Mouse (Mus musculus): ENCODE data around the gene Klhdc8a. TPM values are rescaled to one million over a fixed set of nuclear protein-coding genes. Genes with fewer than 3 reads are reported as not detected.
"Not testable (repeated sequence)": the region's sequence is repeated elsewhere in the genome, so short reads cannot be mapped to it uniquely, and the experiment has no call there.

The Klhdc8a gene
- total RNA-seq, 2 experiments from 2014 or later, result 18.4 to 19.8 TPM

- DNase-seq (ENCODE audit: extremely low spot score in 1 of 2, low spot score in 2 of 2), result no peak
- intact Hi-C loops (cut with DNase I), result no loop called here
These were observed 35.9 kb downstream of the Klhdc8a start for GRCm38 (mm10) chr1:132334178-132334801.

- intact Hi-C loops (cut with DNase I), result no loop called here
- DNase-seq (ENCODE audit: extremely low spot score in 1 of 2, low spot score in 2 of 2), result no peak
These were observed 37.0 kb downstream of the Klhdc8a start for GRCm38 (mm10) chr1:132335378-132335965.

GRCm38 (mm10) chr1:132336921-132337320 lies 38.5 kb downstream of the Klhdc8a start:
- intact Hi-C loops (cut with DNase I), result no loop called here
- DNase-seq (ENCODE audit: extremely low spot score in 1 of 2, low spot score in 2 of 2), result no peak

DNA sequence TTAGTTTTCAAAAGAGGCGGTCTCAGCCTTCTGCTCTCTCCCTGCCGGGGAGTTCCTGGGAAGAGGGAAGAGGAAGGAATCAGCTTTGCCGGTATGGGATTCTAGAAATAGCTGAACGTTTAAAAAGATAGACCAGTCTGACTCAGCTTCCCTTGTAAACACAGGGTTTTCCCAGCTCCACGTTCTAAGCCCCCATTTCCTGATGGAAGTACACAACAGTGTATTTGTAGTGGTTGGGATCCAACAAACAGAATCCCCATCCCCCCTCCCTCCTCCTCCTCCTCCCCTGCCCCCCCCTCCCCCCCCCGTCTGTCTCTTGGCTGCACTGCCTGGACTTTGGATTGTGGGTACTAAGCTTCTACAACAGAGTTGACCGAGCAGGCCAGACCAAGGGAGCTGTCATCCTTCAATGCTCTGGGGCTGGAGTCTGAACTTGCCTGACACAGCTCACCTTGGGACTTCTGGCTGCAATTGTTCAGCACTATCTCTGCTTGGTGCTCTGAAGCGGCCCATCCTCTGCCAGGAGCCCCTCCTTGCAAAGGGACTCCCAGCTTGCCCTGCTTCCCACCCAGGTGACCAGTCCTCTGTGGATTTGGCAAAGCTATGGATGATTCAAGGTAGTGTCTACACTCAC lies 39.7 kb downstream of the Klhdc8a start:
- intact Hi-C loops (cut with DNase I), result no loop called here
- DNase-seq (ENCODE audit: extremely low spot score in 1 of 2, low spot score in 2 of 2), result no peak

- intact Hi-C loops (cut with DNase I), result no loop called here
These were observed 43.5 kb downstream of the Klhdc8a start for GRCm38 (mm10) chr1:132341731-132342501.

GRCm38 (mm10) chr1:132342518-132342917 lies 44.1 kb downstream of the Klhdc8a start:
- no peak for DNase-seq (ENCODE audit: extremely low spot score in 1 of 2, low spot score in 2 of 2)
- intact Hi-C loops (cut with DNase I), result no loop called here

More at GRCm38 (mm10) chr1:132341731-132342501, 43.5 kb downstream of the Klhdc8a start:
- peak in 1 of 2 experiments; percentile 61 for DNase-seq (ENCODE audit: extremely low spot score in 1 of 2, low spot score in 2 of 2)

GRCm38 (mm10) chr1:132343191-132343590 lies 44.8 kb downstream of the Klhdc8a start:
- intact Hi-C loops (cut with DNase I), result no loop called here
- no peak for DNase-seq (ENCODE audit: extremely low spot score in 1 of 2, low spot score in 2 of 2)

- intact Hi-C loops (cut with DNase I), result no loop called here
- no peak for DNase-seq (ENCODE audit: extremely low spot score in 1 of 2, low spot score in 2 of 2)
These were observed 45.2 kb downstream of the Klhdc8a start for GRCm38 (mm10) chr1:132343656-132344055.

DNA sequence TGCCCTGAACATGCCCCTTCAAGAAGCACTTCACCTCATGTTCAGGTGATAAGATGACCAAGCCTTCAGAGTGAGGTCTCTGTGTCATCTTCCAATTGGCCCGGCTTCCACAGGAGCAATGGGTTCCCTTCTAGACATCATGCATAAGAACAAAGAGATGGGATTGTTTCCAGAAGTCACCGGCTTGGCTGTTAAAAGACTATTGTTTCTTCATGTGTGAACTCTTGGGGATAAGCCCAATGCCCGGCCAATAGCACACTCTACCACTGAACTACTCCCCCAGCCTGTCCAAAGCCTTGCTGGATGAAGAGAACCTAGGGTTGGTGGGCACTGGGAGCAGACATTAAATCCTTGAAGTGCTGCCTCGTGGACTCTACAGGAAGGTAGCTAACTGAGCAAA lies 47.1 kb downstream of the Klhdc8a start:
- no peak for DNase-seq (ENCODE audit: extremely low spot score in 1 of 2, low spot score in 2 of 2)
- intact Hi-C loops (cut with DNase I), result no loop called here

GRCm38 (mm10) chr1:132346134-132346851 lies 47.9 kb downstream of the Klhdc8a start:
- no peak for DNase-seq (ENCODE audit: extremely low spot score in 1 of 2, low spot score in 2 of 2)
- intact Hi-C loops (cut with DNase I), result no loop called here

- no peak for DNase-seq (ENCODE audit: extremely low spot score in 1 of 2, low spot score in 2 of 2)
- intact Hi-C loops (cut with DNase I), result no loop called here
These were observed 48.5 kb downstream of the Klhdc8a start for GRCm38 (mm10) chr1:132346951-132347350.

DNA sequence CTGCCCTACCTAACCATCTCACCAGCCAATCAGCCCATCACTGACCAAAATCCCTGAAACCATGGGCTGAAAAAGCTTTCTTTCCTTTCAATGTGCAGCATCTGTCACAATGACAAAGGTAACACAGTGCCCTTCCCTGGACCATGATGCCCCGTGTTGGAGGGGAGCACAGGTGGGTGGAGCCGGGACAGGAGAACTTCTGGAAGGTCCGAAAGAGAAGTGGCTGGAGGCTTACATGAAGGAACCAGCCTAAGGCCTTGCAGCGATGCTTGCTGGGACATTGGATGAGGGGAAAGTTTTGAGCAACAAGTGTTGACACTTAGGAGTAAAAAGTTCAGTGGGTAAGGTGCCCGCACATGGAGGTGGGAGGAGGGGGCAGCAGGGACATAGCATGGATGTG lies 50.0 kb downstream of the Klhdc8a start:
- DNase-seq (ENCODE audit: extremely low spot score in 1 of 2, low spot score in 2 of 2), result no peak
- intact Hi-C loops (cut with DNase I), result no loop called here

DNA sequence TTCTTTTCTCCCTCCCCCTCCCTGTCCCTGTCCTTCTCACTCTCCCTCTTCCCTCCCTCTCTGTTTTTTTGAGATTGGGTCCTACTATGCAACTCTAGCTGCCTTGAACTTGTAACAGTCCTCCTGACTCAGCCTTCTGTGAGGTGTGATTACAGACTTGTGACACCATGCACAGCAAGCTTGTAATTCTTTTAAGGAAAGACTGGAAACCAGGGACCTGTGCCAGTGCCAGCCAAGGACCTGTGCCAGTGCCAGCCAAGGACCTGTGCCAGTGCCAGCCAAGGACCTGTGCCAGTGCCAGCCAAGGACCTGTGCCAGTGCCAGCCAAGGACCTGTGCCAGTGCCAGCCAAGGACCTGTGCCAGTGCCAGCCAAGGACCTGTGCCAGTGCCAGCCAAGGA lies 50.6 kb downstream of the Klhdc8a start:
- intact Hi-C loops (cut with DNase I); DNase-seq (ENCODE audit: extremely low spot score in 1 of 2, low spot score in 2 of 2): not testable (repeated sequence)

GRCm38 (mm10) chr1:132349601-132350000 lies 51.2 kb downstream of the Klhdc8a start:
- intact Hi-C loops (cut with DNase I), result not testable (repeated sequence)

DNA sequence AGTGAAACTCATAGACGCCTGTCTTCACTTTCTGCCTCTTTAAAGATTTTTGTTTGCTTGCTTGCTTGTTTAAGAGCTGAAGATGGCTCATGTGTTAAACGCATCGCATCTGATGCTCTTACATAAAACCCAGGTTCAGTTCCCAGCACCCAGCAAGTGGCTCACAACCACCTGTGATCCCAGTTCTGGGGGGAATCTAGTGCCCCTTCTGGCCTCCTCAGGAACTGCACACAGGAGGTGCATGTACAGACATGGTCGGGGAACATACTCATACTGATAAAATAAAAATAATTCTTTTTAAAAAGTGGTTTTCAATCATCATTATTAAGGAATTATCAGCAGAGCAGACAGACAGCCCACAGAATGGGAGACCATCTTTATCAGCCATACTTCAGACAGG lies 52.6 kb downstream of the Klhdc8a start:
- no peak for DNase-seq (ENCODE audit: extremely low spot score in 1 of 2, low spot score in 2 of 2)
- intact Hi-C loops (cut with DNase I), result loop anchor here (10.0 kb wide), 1 partner anchor 196 kb away; no protein-coding TSS in a partner anchor

More at GRCm38 (mm10) chr1:132349601-132350000, 51.2 kb downstream of the Klhdc8a start:
- not testable (repeated sequence) for DNase-seq (ENCODE audit: extremely low spot score in 1 of 2, low spot score in 2 of 2)

DNA sequence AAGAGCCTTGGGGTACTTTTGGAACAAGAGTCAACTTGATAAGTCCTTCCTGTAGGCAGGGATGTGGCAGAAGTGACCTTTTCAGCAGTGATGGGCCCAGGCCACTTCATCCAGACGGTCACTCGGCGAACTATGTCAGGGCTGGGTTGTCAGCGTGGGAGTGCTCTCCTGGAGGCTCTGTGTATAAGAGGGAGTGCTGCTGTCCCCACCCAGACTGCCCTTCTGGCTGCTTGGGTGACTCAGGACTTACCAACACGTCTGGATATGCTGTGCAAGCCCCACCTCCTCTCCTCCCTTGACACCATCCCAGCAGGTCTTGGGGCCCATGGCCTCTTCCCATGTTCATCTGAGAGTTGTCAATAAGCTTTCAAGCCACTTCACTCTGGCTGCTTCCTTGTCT lies 55.0 kb downstream of the Klhdc8a start:
- intact Hi-C loops (cut with DNase I), result loop anchor here (10.0 kb wide), 1 partner anchor 199 kb away; no protein-coding TSS in a partner anchor
- no peak for DNase-seq (ENCODE audit: extremely low spot score in 1 of 2, low spot score in 2 of 2)

- intact Hi-C loops (cut with DNase I), result loop anchor here (2.0 to 10.0 kb wide), 2 partner anchors 41 to 199 kb away; no protein-coding TSS in a partner anchor
- no peak for DNase-seq (ENCODE audit: extremely low spot score in 1 of 2, low spot score in 2 of 2)
These were observed 55.8 kb downstream of the Klhdc8a start for GRCm38 (mm10) chr1:132354234-132354633.

DNA sequence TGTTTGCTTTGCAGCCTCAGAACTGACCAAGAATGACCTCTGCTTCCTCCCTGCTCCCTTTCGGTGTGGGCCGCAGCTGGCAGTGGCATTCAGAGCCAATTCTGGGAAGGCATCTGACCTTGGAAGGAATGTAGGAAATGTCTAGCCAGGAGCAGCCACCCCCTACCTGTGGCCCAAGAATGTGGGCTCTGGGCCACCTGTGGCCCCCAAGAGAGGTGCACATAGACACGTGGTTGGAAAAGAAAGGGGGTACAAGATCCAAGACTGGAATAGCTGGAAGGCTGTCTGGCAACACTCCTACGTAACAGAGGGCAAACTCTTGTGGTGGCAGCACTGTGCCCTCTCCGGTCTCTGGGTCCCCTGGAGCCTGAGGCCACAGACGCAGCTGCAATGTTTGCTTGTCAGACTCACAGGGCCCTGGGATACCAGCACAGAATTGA lies 56.8 kb downstream of the Klhdc8a start:
- intact Hi-C loops (cut with DNase I), result loop anchor here (2.0 to 10.0 kb wide), 2 partner anchors 42 to 200 kb away; no protein-coding TSS in a partner anchor
- DNase-seq (ENCODE audit: extremely low spot score in 1 of 2, low spot score in 2 of 2), result no peak
